Mouse (Mus musculus): ENCODE data around the gene Sept9. TPM values are rescaled to one million over a fixed set of nuclear protein-coding genes. Genes with fewer than 3 reads are reported as not detected.
A peak's percentile ranks its signal among the peaks of the same experiment; 100 is the strongest.
"Not testable (repeated sequence)": the region's sequence is repeated elsewhere in the genome, so short reads cannot be mapped to it uniquely, and the experiment has no call there.

Sept9 gene
- polyA plus RNA-seq, 1 experiment from 2014 or later: 180 TPM

DNA sequence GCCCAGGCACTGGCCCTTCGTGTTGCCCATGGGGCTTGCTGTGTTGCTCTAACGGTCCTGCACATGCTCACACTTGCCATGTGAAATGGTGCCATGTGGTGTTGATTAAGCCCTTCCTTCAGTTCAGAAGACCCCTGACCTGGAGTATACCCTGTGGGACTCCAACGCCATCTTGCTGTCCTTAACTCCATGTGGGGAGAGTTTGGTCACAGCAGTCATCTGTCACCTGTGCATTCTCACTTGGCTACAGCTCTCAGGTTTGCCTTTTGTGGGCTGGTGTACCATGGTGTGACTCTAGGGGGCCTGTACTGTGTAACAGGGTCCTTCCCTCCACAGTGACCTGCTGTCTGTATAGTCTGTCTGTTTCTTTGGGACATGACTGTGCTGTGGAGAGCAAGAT lies 118.7 kb downstream of the Sept9 start:
- Histone ChIP-seq H3K27ac (peak overlapping the region; percentile 80; the same call in 1 of the 2 replicates), H3K4me3 (replicated peaks) (no peak overlapping the region), H3K4me2 (no peak overlapping the region), H3K36me3 (replicated peaks) (no peaks in the 10 kb centered on the region), H3K27me3 (no peaks in the 10 kb centered on the region), H3K9me3 (no peaks in the 10 kb centered on the region), H3K9ac (no peak overlapping the region), H3K4me1 (peaks cover 52% of the 10 kb centered on the region)
- 55% methylated on average over 3 of the region's 3 CpGs for WGBS
- ATAC-seq (ENCODE audit: low FRiP score): no peak

GRCm38 (mm10) chr11:117318731-117319542 lies 119.5 kb downstream of the Sept9 start:
- no peaks in the 10 kb centered on the region for H3K36me3 ChIP-seq (replicated peaks)
- H3K4me3 ChIP-seq (replicated peaks): no peak overlapping the region
- peak overlapping the region; percentile 17; the same call in 1 of the 2 replicates for H3K9ac ChIP-seq
- H3K9me3 ChIP-seq: no peaks in the 10 kb centered on the region
- H3K4me1 ChIP-seq: peaks cover 51% of the 10 kb centered on the region
- no peaks in the 10 kb centered on the region for H3K27me3 ChIP-seq
- WGBS: 72% methylated on average over 12 of the region's 12 CpGs
- ATAC-seq (ENCODE audit: low FRiP score): no peak
- H3K4me2 ChIP-seq: no peak overlapping the region
- H3K27ac ChIP-seq: peak overlapping the region; percentile 80

DNA sequence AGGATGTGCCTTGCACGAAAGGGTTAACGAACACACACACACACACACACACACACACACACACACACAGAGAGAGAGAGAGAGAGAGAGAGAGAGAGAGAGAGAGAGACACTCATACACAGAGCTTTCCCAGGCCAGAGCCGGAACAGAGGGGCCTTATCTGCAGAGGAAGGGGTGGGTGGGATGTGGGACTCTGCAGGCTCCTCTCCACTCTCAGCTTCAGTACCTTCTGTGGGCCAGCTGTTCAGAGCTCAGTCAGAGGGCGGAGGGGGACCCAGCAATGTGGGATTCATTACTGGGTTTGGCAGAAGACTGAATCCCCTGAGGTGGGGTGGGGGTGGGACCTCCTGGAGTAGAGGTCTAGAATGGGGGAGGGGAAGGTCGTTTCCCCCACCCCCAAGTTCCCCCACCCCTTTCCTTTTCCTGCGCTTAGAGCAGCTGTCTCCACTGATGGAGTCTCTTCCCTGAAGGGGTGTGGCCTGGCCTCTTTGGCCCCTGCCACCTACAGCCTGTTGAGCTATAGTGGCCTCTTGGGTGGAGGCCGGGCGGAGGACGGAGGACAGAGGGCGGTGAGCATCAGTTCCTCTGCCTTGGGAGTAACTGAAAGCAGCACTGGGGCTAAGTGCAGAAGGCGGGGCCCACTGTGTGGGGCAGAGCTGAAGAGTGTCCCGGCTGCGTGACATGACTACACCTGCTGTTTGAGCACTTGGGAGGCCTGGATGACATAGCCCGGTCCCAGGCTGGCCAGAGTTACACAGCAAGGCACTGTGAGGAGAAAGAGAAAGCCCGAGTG lies 120.3 kb downstream of the Sept9 start:
- ATAC-seq (ENCODE audit: low FRiP score): peak; percentile 51
- 58% methylated on average over 14 of the region's 15 CpGs for WGBS
- Histone ChIP-seq H3K4me2 (no peak overlapping the region; the same call in 1 of the 2 replicates), H3K9me3 (no peaks in the 10 kb centered on the region), H3K4me3 (replicated peaks) (no peak overlapping the region), H3K27ac (peak overlapping the region; percentile 80), H3K9ac (peak overlapping the region; percentile 17; the same call in 1 of the 2 replicates), H3K36me3 (replicated peaks) (no peaks in the 10 kb centered on the region), H3K4me1 (peaks cover 59% of the 10 kb centered on the region), H3K27me3 (no peaks in the 10 kb centered on the region)

DNA sequence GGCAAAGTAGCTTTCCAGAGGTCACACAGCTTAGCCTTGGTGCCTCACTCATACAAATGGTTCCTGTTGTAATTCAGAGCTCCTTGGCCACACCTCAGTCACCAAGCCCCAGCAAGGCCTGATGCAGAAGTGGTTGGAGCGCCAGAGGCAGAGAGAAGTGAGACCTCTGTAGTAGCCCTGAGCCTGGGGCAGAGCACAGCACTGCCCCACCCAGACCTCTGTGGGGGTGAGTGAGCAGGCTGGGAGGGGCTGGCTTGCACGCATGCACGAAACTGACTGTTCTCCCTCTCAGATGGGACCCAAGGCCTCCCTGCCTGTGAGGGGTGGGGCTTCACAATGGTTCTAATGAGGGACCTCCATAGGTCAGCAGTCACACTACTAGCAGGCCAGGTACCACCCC lies 121.0 kb downstream of the Sept9 start:
- no peaks in the 10 kb centered on the region for H3K27me3 ChIP-seq
- H3K4me2 ChIP-seq: no peak overlapping the region
- no peak overlapping the region for H3K9ac ChIP-seq
- H3K27ac ChIP-seq: peak overlapping the region; percentile 80
- ATAC-seq (ENCODE audit: low FRiP score): no peak
- no peak overlapping the region for H3K4me3 ChIP-seq (replicated peaks)
- no peaks in the 10 kb centered on the region for H3K9me3 ChIP-seq
- peaks cover 64% of the 10 kb centered on the region for H3K4me1 ChIP-seq
- whole genome bisulfite sequencing: 80% methylated on average over 3 of the region's 3 CpGs
- no peaks in the 10 kb centered on the region for H3K36me3 ChIP-seq (replicated peaks)

DNA sequence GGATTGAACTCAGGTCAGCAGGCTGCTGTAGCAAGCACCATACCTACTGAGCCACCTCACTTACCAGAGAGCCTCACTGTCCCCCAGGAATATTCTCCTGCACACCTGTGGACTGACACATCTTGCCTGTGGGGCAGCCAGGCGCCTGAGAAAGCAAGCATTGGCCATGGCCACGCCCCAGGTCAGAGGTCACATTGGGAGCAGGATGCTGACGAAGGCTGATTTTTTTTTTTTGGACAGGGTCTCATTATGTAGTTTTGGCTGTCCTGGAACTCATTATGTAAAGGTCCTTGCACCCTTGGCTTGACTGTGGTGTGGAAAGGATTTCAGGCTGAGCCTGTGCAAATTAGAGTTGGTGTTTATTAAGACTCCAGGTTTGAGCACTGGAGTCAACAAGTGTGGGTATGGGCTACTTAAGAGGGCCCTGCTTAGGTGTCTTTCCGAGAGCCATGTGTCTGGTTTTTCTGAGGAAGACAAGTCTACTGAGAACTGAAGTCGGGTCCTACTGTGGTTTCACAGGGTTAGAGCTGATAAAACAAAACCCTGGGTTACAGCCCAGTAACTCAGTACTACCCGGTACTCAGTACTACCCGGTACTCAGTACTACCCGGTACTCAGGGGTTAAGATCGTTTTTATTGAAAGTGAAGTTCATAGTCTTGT lies 122.0 kb downstream of the Sept9 start:
- Histone ChIP-seq H3K27ac (no peak overlapping the region), H3K4me2 (no peak overlapping the region), H3K9ac (no peak overlapping the region), H3K4me1 (peaks cover 69% of the 10 kb centered on the region), H3K36me3 (replicated peaks) (no peaks in the 10 kb centered on the region), H3K9me3 (no peaks in the 10 kb centered on the region), H3K27me3 (no peaks in the 10 kb centered on the region), H3K4me3 (replicated peaks) (no peak overlapping the region)
- no peak for ATAC-seq (ENCODE audit: low FRiP score)
- WGBS: 71% methylated on average over 9 of the region's 9 CpGs

GRCm38 (mm10) chr11:117322311-117322710 lies 122.8 kb downstream of the Sept9 start:
- Histone ChIP-seq H3K4me3 (replicated peaks) (no peak overlapping the region), H3K27ac (no peak overlapping the region), H3K9ac (no peak overlapping the region), H3K36me3 (replicated peaks) (no peaks in the 10 kb centered on the region), H3K9me3 (no peaks in the 10 kb centered on the region), H3K4me1 (peaks cover 69% of the 10 kb centered on the region), H3K27me3 (no peaks in the 10 kb centered on the region), H3K4me2 (no peak overlapping the region)
- WGBS: 93% methylated on average over 3 of the region's 3 CpGs
- ATAC-seq (ENCODE audit: low FRiP score): no peak

- H3K9me3 ChIP-seq: no peaks in the 10 kb centered on the region
- ATAC-seq (ENCODE audit: low FRiP score): no peak
- H3K36me3 ChIP-seq (replicated peaks): no peaks in the 10 kb centered on the region
- no peak overlapping the region for H3K4me3 ChIP-seq (replicated peaks)
- no peak overlapping the region for H3K9ac ChIP-seq
- no peak overlapping the region for H3K27ac ChIP-seq
- no peaks in the 10 kb centered on the region for H3K27me3 ChIP-seq
- H3K4me1 ChIP-seq: peaks cover 65% of the 10 kb centered on the region
- 86% methylated on average over 15 of the region's 15 CpGs for WGBS
- H3K4me2 ChIP-seq: no peak overlapping the region
These were observed 123.5 kb downstream of the Sept9 start for GRCm38 (mm10) chr11:117322730-117323579.

- H3K27ac ChIP-seq: 0 out of 2 replicates have a peak overlapping the region, but pooled peaks have one; percentile 25
- no peaks in the 10 kb centered on the region for H3K9me3 ChIP-seq
- no peak for ATAC-seq (ENCODE audit: low FRiP score)
- H3K4me3 ChIP-seq (replicated peaks): no peak overlapping the region
- no peak overlapping the region for H3K4me2 ChIP-seq
- no peaks in the 10 kb centered on the region for H3K36me3 ChIP-seq (replicated peaks)
- H3K4me1 ChIP-seq: peaks cover 54% of the 10 kb centered on the region
- no peaks in the 10 kb centered on the region for H3K27me3 ChIP-seq
- H3K9ac ChIP-seq: no peak overlapping the region
- WGBS: 81% methylated on average over 12 of the region's 12 CpGs
These were observed 124.6 kb downstream of the Sept9 start for GRCm38 (mm10) chr11:117323976-117324574.

- not testable (repeated sequence) for H3K36me3 ChIP-seq (replicated peaks); ATAC-seq (ENCODE audit: low FRiP score); H3K9me3 ChIP-seq; H3K9ac ChIP-seq; H3K4me3 ChIP-seq (replicated peaks); H3K4me2 ChIP-seq; H3K27me3 ChIP-seq
- Histone ChIP-seq H3K4me1 (peaks cover 48% of the 10 kb centered on the region), H3K27ac (0 out of 2 replicates have a peak overlapping the region, but pooled peaks have one; percentile 25)
- WGBS: 96% methylated on average over 5 of the region's 5 CpGs
These were observed 125.3 kb downstream of the Sept9 start for GRCm38 (mm10) chr11:117324718-117325117.

GRCm38 (mm10) chr11:117325131-117325467 lies 125.6 kb downstream of the Sept9 start:
- WGBS: 75% methylated on average over 5 of the region's 5 CpGs
- no peaks in the 10 kb centered on the region for H3K9me3 ChIP-seq
- H3K27ac ChIP-seq: 0 out of 2 replicates have a peak overlapping the region, but pooled peaks have one; percentile 25
- no peak overlapping the region for H3K4me3 ChIP-seq (replicated peaks)
- no peaks in the 10 kb centered on the region for H3K27me3 ChIP-seq
- H3K36me3 ChIP-seq (replicated peaks): no peaks in the 10 kb centered on the region
- no peak overlapping the region for H3K9ac ChIP-seq
- H3K4me2 ChIP-seq: no peak overlapping the region
- no peak for ATAC-seq (ENCODE audit: low FRiP score)
- peaks cover 45% of the 10 kb centered on the region for H3K4me1 ChIP-seq

GRCm38 (mm10) chr11:117325468-117326139 lies 126.1 kb downstream of the Sept9 start:
- no peak for ATAC-seq (ENCODE audit: low FRiP score)
- Histone ChIP-seq H3K36me3 (replicated peaks) (no peaks in the 10 kb centered on the region), H3K4me3 (replicated peaks) (no peak overlapping the region), H3K4me2 (no peak overlapping the region), H3K27ac (0 out of 2 replicates have a peak overlapping the region, but pooled peaks have one; percentile 25), H3K4me1 (peaks cover 45% of the 10 kb centered on the region), H3K9me3 (no peaks in the 10 kb centered on the region), H3K9ac (no peak overlapping the region), H3K27me3 (no peaks in the 10 kb centered on the region)
- 41% methylated on average over 12 of the region's 12 CpGs for WGBS
